9 mouse cellular contexts compared by ENCODE assay signal in genomic region chr14:103815542-103815941, GRCm38 (mm10). TPM values are rescaled to one million over a fixed set of nuclear protein-coding genes. Genes with fewer than 3 reads are reported as not detected.
A peak's percentile ranks its signal among the peaks of the same experiment; 100 is the strongest.
DNase-seq lines count a peak whose midpoint lies in the region; ATAC-seq and TF ChIP-seq lines count a peak whose summit lies in the region.
"Had no signal": no experiment of that assay in that cellular context is flagged by ENCODE, and none has a peak within 500 bp of the region (broad histone marks: within the 10 kb centered on the region; RNA-seq: fewer than 3 reads in every experiment).

No protein-coding gene starts in this region.

- ATAC-seq in hindbrain, embryonic 15.5 days (ENCODE audit: low FRiP score, low read depth): no peak
- ATAC-seq in hindbrain, embryonic 12.5 days (ENCODE audit: low FRiP score): no peak

- H3K36me3 ChIP-seq in hindbrain, embryonic 15.5 days: no peaks in the 10 kb centered on the region
- H3K36me3 ChIP-seq in hindbrain, embryonic 12.5 days: 0 out of 2 replicates have a peak, but pooled peaks cover 4% of the 10 kb centered on the region

- TF ChIP-seq CTCF in left cerebral cortex, adult 2 months (IDR thresholded peaks at IDR 0.05): no peak

- H3K4me3 ChIP-seq in hindbrain, embryonic 15.5 days: no peak overlapping the region
- no peak overlapping the region for H3K4me3 ChIP-seq in hindbrain, embryonic 12.5 days
- no peak overlapping the region for H3K4me3 ChIP-seq in left cerebral cortex, adult 2 months

- peak overlapping the region; percentile 22; the same call in 1 of the 2 replicates for H3K4me2 ChIP-seq in hindbrain, embryonic 15.5 days
- no peak overlapping the region for H3K4me2 ChIP-seq in hindbrain, embryonic 12.5 days (replicated peaks)

- DNase-seq in gastrocnemius, postnatal 14 days: peak; percentile 41
- peak; percentile 74 for DNase-seq in kidney, adult 9 months
- peak; percentile 58 for DNase-seq in lung, postnatal 14 days
- no peak for DNase-seq in T-cell, adult 2 months (ENCODE audit: low spot score)
- DNase-seq in left cerebral cortex, adult 2 months (ENCODE audit: extremely low spot score in 1 of 2, low spot score in 2 of 2): no peak
- DNase-seq in left cerebral cortex, postnatal 36 days (ENCODE audit: low spot score in 2 of 2): no peak
- DNase-seq: cerebellum, adult 9-11 months had no signal

- no peaks in the 10 kb centered on the region for H3K27me3 ChIP-seq in hindbrain, embryonic 15.5 days
- H3K27me3 ChIP-seq in hindbrain, embryonic 12.5 days: no peaks in the 10 kb centered on the region

- H3K9me3 ChIP-seq in hindbrain, embryonic 15.5 days: no peaks in the 10 kb centered on the region
- H3K9me3 ChIP-seq in hindbrain, embryonic 12.5 days (replicated peaks): no peaks in the 10 kb centered on the region

- no peak overlapping the region for H3K9ac ChIP-seq in hindbrain, embryonic 15.5 days
- no peak overlapping the region for H3K9ac ChIP-seq in hindbrain, embryonic 12.5 days

- WGBS in hindbrain, embryonic 15.5 days: 60% methylated on average over 16 of the region's 16 CpGs
- WGBS in hindbrain, embryonic 12.5 days: 70% methylated on average over 16 of the region's 16 CpGs

- H3K27ac ChIP-seq in hindbrain, embryonic 15.5 days (replicated peaks): no peak overlapping the region
- no peak overlapping the region for H3K27ac ChIP-seq in hindbrain, embryonic 12.5 days
- H3K27ac ChIP-seq in left cerebral cortex, adult 2 months: no peak overlapping the region

- H3K4me1 ChIP-seq in hindbrain, embryonic 15.5 days (replicated peaks): no peaks in the 10 kb centered on the region
- H3K4me1 ChIP-seq in hindbrain, embryonic 12.5 days: no peaks in the 10 kb centered on the region

- intact Hi-C loops in gastrocnemius, postnatal 14 days (cut with DNase I; ENCODE audit: low total_unique reads): no loop called here
- intact Hi-C loops in left cerebral cortex, adult 2 months (cut with DNase I): no loop called here
- intact Hi-C loops in left cerebral cortex, postnatal 36 days (cut with DNase I): no loop called here

RNA-seq across cellular contexts. Expression of gene Ednrb, which starts 28.7 kb away (rescaled TPM):
- polyA plus RNA-seq in hindbrain, embryonic 15.5 days (2015; fragmentation: Nextera tagmentation; extraction: Ambion mirVana): 127 and 131 TPM in 2 replicates
- 112 and 120 TPM in 2 replicates for polyA plus RNA-seq in hindbrain, embryonic 12.5 days (2016; fragmentation: Nextera tagmentation; extraction: Ambion mirVana)
- total RNA-seq in gastrocnemius, postnatal 14 days (2021): 10 to 100 TPM; 15.4 to 19.0 TPM
- 10 to 100 TPM; 26.9 to 33.1 TPM for total RNA-seq in left cerebral cortex, adult 2 months (2021)
- 10 to 100 TPM; 34.2 to 35.2 TPM for total RNA-seq in left cerebral cortex, postnatal 36 days (2021)

Comparison
In these comparisons a context has a peak if more than half of its experiments do, and no peak if none do; other contexts are left out.
1. DNase-seq: peak in gastrocnemius, postnatal 14 days (single experiment), kidney, adult 9 months (single experiment) and lung, postnatal 14 days (single experiment); none in T-cell, adult 2 months (single experiment), left cerebral cortex, adult 2 months (0 of 2) and left cerebral cortex, postnatal 36 days (0 of 2).